In genomic region chr5:33009818-33010812, GRCm38 (mm10) we compare ENCODE assay signal across 9 mouse cellular contexts. TPM values are rescaled to one million over a fixed set of nuclear protein-coding genes. Genes with fewer than 3 reads are reported as not detected.
DNase-seq lines count a peak whose midpoint lies in the region; ATAC-seq and TF ChIP-seq lines count a peak whose summit lies in the region.
"Had no signal": no experiment of that assay in that cellular context is flagged by ENCODE, and none has a peak within 500 bp of the region (broad histone marks: within the 10 kb centered on the region; RNA-seq: fewer than 3 reads in every experiment).

No protein-coding gene starts in this region.

- DNase-seq in kidney, adult 2 months: peak; percentile 63
- no peak for DNase-seq in hindbrain, embryonic 11.5 days (ENCODE audit: low spot score)
- no peak for DNase-seq in gastrocnemius, postnatal 14 days
- DNase-seq in ovary, postnatal 10 days (ENCODE audit: low spot score): no peak
- no peak for DNase-seq in left cerebral cortex, adult 8-10 months (ENCODE audit: low spot score in 2 of 2)
- DNase-seq: layer of hippocampus, adult 9-11 months had no signal

- no peak overlapping the region for H3K27ac ChIP-seq in kidney, adult 2 months (ENCODE audit: insufficient read depth, low read depth, low read length)
- H3K27ac ChIP-seq in kidney, embryonic 15.5 days: no peak overlapping the region
- peak overlapping the region; percentile 87 for H3K27ac ChIP-seq in bone marrow macrophage, adult 2 months (ENCODE audit: insufficient read depth, low read depth, low read length)
- peak overlapping the region; percentile 84 for H3K27ac ChIP-seq in hindbrain, embryonic 11.5 days (ENCODE audit: low read depth, low read length)
- peak overlapping the region; percentile 94 for H3K27ac ChIP-seq in midbrain, embryonic 13.5 days

- TF ChIP-seq POLR2A in kidney, adult 2 months (IDR thresholded peaks at IDR 0.05; ENCODE audit: low read depth, low read length): no peak
- TF ChIP-seq POLR2A in bone marrow macrophage, adult 2 months (IDR thresholded peaks at IDR 0.05; ENCODE audit: borderline replicate concordance, low read depth, low read length): no peak

- no peak overlapping the region for H3K4me3 ChIP-seq in kidney, adult 2 months (ENCODE audit: insufficient read depth, low read depth, low read length)
- H3K4me3 ChIP-seq in kidney, embryonic 15.5 days (replicated peaks): no peak overlapping the region
- peak overlapping the region; percentile 13; the same call in 1 of the 2 replicates for H3K4me3 ChIP-seq in bone marrow macrophage, adult 2 months (ENCODE audit: insufficient read depth, low read length)
- H3K4me3 ChIP-seq in hindbrain, embryonic 11.5 days (ENCODE audit: low read depth, low read length): no peak overlapping the region
- H3K4me3 ChIP-seq in midbrain, embryonic 13.5 days (replicated peaks): no peak overlapping the region

- ATAC-seq in kidney, embryonic 15.5 days (replicated peaks; ENCODE audit: low FRiP score): no peak
- no peak; the same call in 1 of the 2 replicates for ATAC-seq in hindbrain, embryonic 11.5 days (ENCODE audit: low FRiP score)
- ATAC-seq in midbrain, embryonic 13.5 days: peak; percentile 7; the same call in 1 of the 2 replicates

- no peak for TF ChIP-seq CTCF in kidney, adult 2 months (conservative IDR thresholded peaks at IDR 0.05; ENCODE audit: insufficient read depth, insufficient read length, low read depth, low read length)
- TF ChIP-seq CTCF in bone marrow macrophage, adult 2 months (IDR thresholded peaks at IDR 0.05; ENCODE audit: low read depth, low read length): no peak

- no peak overlapping the region for H3K9ac ChIP-seq in kidney, embryonic 15.5 days
- no peak overlapping the region for H3K9ac ChIP-seq in hindbrain, embryonic 11.5 days (ENCODE audit: low read depth, low read length)
- peak overlapping the region; percentile 46; the same call in 1 of the 2 replicates for H3K9ac ChIP-seq in midbrain, embryonic 13.5 days (replicated peaks)

- H3K36me3 ChIP-seq in kidney, adult 2 months (ENCODE audit: control insufficient read depth, insufficient read depth, low read length): no peaks in the 10 kb centered on the region
- H3K36me3 ChIP-seq in kidney, embryonic 15.5 days: no peaks in the 10 kb centered on the region
- no peaks in the 10 kb centered on the region for H3K36me3 ChIP-seq in hindbrain, embryonic 11.5 days (ENCODE audit: control insufficient read depth, insufficient read depth, low read length)
- H3K36me3 ChIP-seq in midbrain, embryonic 13.5 days: no peaks in the 10 kb centered on the region

- no peak overlapping the region for H3K4me2 ChIP-seq in kidney, embryonic 15.5 days
- no peak overlapping the region for H3K4me2 ChIP-seq in hindbrain, embryonic 11.5 days (replicated peaks; ENCODE audit: low read depth, low read length)
- peak overlapping the region; percentile 43 for H3K4me2 ChIP-seq in midbrain, embryonic 13.5 days (replicated peaks)

- no peaks in the 10 kb centered on the region for H3K9me3 ChIP-seq in kidney, embryonic 15.5 days (replicated peaks)
- no peaks in the 10 kb centered on the region for H3K9me3 ChIP-seq in hindbrain, embryonic 11.5 days (ENCODE audit: control insufficient read depth, low read length)
- no peaks in the 10 kb centered on the region for H3K9me3 ChIP-seq in midbrain, embryonic 13.5 days

- intact Hi-C loops in gastrocnemius, postnatal 14 days (cut with DNase I; ENCODE audit: low total_unique reads): no loop called here

- no peaks in the 10 kb centered on the region for H3K4me1 ChIP-seq in kidney, adult 2 months (ENCODE audit: control insufficient read depth, insufficient read depth, low read length)
- H3K4me1 ChIP-seq in kidney, embryonic 15.5 days: peaks cover 9% of the 10 kb centered on the region
- peaks cover 39% of the 10 kb centered on the region for H3K4me1 ChIP-seq in bone marrow macrophage, adult 2 months (ENCODE audit: control insufficient read depth, insufficient read depth, low read length)
- peaks cover 4% of the 10 kb centered on the region; the same call in 1 of the 2 replicates for H3K4me1 ChIP-seq in hindbrain, embryonic 11.5 days (replicated peaks; ENCODE audit: control insufficient read depth, insufficient read depth, low read length)
- peaks cover 47% of the 10 kb centered on the region for H3K4me1 ChIP-seq in midbrain, embryonic 13.5 days (replicated peaks)

- H3K27me3 ChIP-seq in kidney, adult 2 months (replicated peaks; ENCODE audit: control insufficient read depth, insufficient read depth, low read length): no peaks in the 10 kb centered on the region
- H3K27me3 ChIP-seq in kidney, embryonic 15.5 days: no peaks in the 10 kb centered on the region
- no peaks in the 10 kb centered on the region for H3K27me3 ChIP-seq in hindbrain, embryonic 11.5 days (ENCODE audit: control insufficient read depth, insufficient read depth, low read length)
- no peaks in the 10 kb centered on the region; the same call in 1 of the 2 replicates for H3K27me3 ChIP-seq in midbrain, embryonic 13.5 days

- WGBS in kidney, adult 2 months: 79% methylated on average over 14 of the region's 14 CpGs
- 64% methylated on average over 14 of the region's 14 CpGs for WGBS in kidney, embryonic 15.5 days
- WGBS in hindbrain, embryonic 11.5 days: 72% methylated on average over 14 of the region's 14 CpGs
- WGBS in midbrain, embryonic 13.5 days: 76% methylated on average over 14 of the region's 14 CpGs

RNA-seq across cellular contexts. Expression of gene Ywhah, which starts 8.5 kb away (rescaled TPM):
- polyA plus RNA-seq in kidney, adult 2 months (2012; rRNA removed): 71.8 and 90.6 TPM in 2 replicates
- polyA plus RNA-seq in kidney, embryonic 15.5 days (2015; fragmentation: Nextera tagmentation; extraction: Ambion mirVana): 362 and 374 TPM in 2 replicates
- 452 and 507 TPM in 2 replicates for polyA plus RNA-seq in bone marrow macrophage, adult 2 months (2012; ENCODE audit: insufficient read depth, insufficient read length, missing spikeins)
- 473 and 505 TPM in 2 replicates for polyA plus RNA-seq in hindbrain, embryonic 11.5 days (2014; fragmentation: Nextera tagmentation; extraction: Ambion mirVana)
- polyA plus RNA-seq in midbrain, embryonic 13.5 days (2015; fragmentation: Nextera tagmentation; extraction: Ambion mirVana): 517 and 561 TPM in 2 replicates
- total RNA-seq in gastrocnemius, postnatal 14 days (2021): 10 to 100 TPM; 68.9 to 81.7 TPM
- total RNA-seq in left cerebral cortex, adult 8-10 months (2022): 1,000 to 10,000 TPM in 2 of 4 experiments, 100 to 1,000 TPM in 2; 903 to 1,086 (median 994) TPM

Comparison
In these comparisons a context has a peak if more than half of its experiments do, and no peak if none do; other contexts are left out.
1. H3K27ac ChIP-seq: peak in bone marrow macrophage, adult 2 months (single experiment), hindbrain, embryonic 11.5 days (single experiment) and midbrain, embryonic 13.5 days (single experiment); none in kidney, adult 2 months (single experiment) and kidney, embryonic 15.5 days (single experiment).